Mouse (Mus musculus) heart, postnatal 14 days (tissue): Measurements from ENCODE around the gene Agrn. TPM values are rescaled to one million over a fixed set of nuclear protein-coding genes. Genes with fewer than 3 reads are reported as not detected.

Source experiments
- microRNA-seq, 2 experiments: library from miRNA; unstranded; fragments of <30 nt; microRNA quantifications; one replicate each; pipeline ENCODE4 v1.2.0; 2021 to 2022
- total RNA-seq, 2 experiments: library from RNA; stranded (reverse); gene quantifications; 2 replicates each; pipeline ENCODE4 v1.2.3; 2021

Gene Agrn
- total RNA-seq, 2 experiments from 2014 or later = 71.8 to 72.6 TPM

Small RNA genes lying within 50 kb of the gene (microRNA-seq; reads per million reads assigned to microRNA genes)
- 2.2 to 3.4 reads per million in 2 experiments for gene Mir7658

Other genes with a start within 250 kb of the Agrn start
- gene C1qtnf12, start 235.2 kb downstream of the Agrn start, total RNA-seq = 10 to 100 TPM; 14.0 to 17.9 TPM
- gene B3galt6, start 204.8 kb downstream of the Agrn start, total RNA-seq = 1 to 10 TPM; 2.0 to 2.7 TPM
- gene Sdf4, start 204.6 kb downstream of the Agrn start, total RNA-seq = 10 to 100 TPM; 83.2 to 84.6 TPM
- under 1 TPM; 0.50 to 0.80 TPM for gene Tnfrsf4, start 183.6 kb downstream of the Agrn start, total RNA-seq
- gene Tnfrsf18, start 171.3 kb downstream of the Agrn start, total RNA-seq = under 1 TPM in 1 of 2 experiments, not detected in 1; 0.56 TPM
- not detected for gene Ttll10, start 138.1 kb downstream of the Agrn start, total RNA-seq
- 1 to 10 TPM; 4.6 to 4.8 TPM for gene 9430015G10Rik, start 87.5 kb downstream of the Agrn start, total RNA-seq
- under 1 TPM; 0.07 to 0.22 TPM for gene Rnf223, start 67.0 kb downstream of the Agrn start, total RNA-seq
- 1 to 10 TPM; 1.9 to 2.6 TPM for gene Isg15, start 3.3 kb upstream of the Agrn start, total RNA-seq
- 1 to 10 TPM; 5.5 to 6.3 TPM for gene AW011738, start 5.8 kb upstream of the Agrn start, total RNA-seq
- 100 to 1,000 TPM; 178 to 193 TPM for gene Perm1, start 18.4 kb upstream of the Agrn start, total RNA-seq
- gene Plekhn1, start 37.4 kb upstream of the Agrn start, total RNA-seq = 10 to 100 TPM in 1 of 2 experiments, 1 to 10 TPM in 1; 9.3 to 11.0 TPM
- 10 to 100 TPM; 20.0 to 22.3 TPM for gene Noc2l, start 38.5 kb upstream of the Agrn start, total RNA-seq
- gene Samd11, start 58.2 kb upstream of the Agrn start, total RNA-seq = under 1 TPM; 0.22 TPM
- not detected for gene Vmn2r-ps159, start 133.6 kb upstream of the Agrn start, total RNA-seq